ENCODE assay signal across 26 mouse cellular contexts in the genomic region with DNA sequence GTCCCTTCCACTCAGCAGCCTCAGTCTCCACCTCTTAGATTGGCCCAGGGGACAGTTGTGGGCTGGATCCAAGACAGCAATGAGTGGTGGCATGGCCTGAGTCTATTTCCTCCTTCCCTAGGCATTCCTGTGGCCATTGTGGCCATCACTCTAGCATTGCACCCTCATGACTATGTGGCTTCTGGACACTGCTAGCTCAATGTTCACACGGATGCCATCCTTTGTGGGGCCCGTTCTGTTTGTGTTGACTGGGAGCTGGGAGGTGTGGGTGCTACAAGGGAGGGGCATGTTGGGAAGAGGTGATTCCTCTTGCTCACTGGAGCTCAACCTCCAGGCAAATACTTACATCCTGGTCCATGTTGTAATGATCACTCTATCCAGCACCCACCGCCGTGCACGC. TPM values are rescaled to one million over a fixed set of nuclear protein-coding genes. Genes with fewer than 3 reads are reported as not detected.
DNase-seq lines count a peak whose midpoint lies in the region; ATAC-seq and TF ChIP-seq lines count a peak whose summit lies in the region.
"Had no signal": no experiment of that assay in that cellular context is flagged by ENCODE, and none has a peak within 500 bp of the region (broad histone marks: within the 10 kb centered on the region; RNA-seq: fewer than 3 reads in every experiment).

No protein-coding gene starts in this region.

- no peaks in the 10 kb centered on the region for H3K36me3 ChIP-seq in embryonic facial prominence, embryonic 13.5 days
- H3K36me3 ChIP-seq in embryonic facial prominence, embryonic 10.5 days (replicated peaks), result no peaks in the 10 kb centered on the region
- H3K36me3 ChIP-seq in myocyte (ENCODE audit: control insufficient read depth, insufficient read depth), result no peaks in the 10 kb centered on the region
- H3K36me3 ChIP-seq: embryonic facial prominence, embryonic 12.5 days; embryonic facial prominence, embryonic 15.5 days; forebrain, embryonic 10.5 days; forebrain, embryonic 12.5 days; G1E had no signal

- H3K9me3 ChIP-seq in embryonic facial prominence, embryonic 13.5 days, result no peaks in the 10 kb centered on the region
- H3K9me3 ChIP-seq in embryonic facial prominence, embryonic 10.5 days, result no peaks in the 10 kb centered on the region
- H3K9me3 ChIP-seq: embryonic facial prominence, embryonic 12.5 days; embryonic facial prominence, embryonic 15.5 days; forebrain, embryonic 10.5 days; forebrain, embryonic 12.5 days; G1E had no signal

- H3K4me3 ChIP-seq in embryonic facial prominence, embryonic 13.5 days, result no peak overlapping the region
- H3K4me3 ChIP-seq in embryonic facial prominence, embryonic 10.5 days, result no peak overlapping the region
- H3K4me3 ChIP-seq in myocyte, result no peak overlapping the region
- H3K4me3 ChIP-seq: embryonic facial prominence, embryonic 12.5 days; embryonic facial prominence, embryonic 15.5 days; erythroblast, embryonic 14.5 days; forebrain, embryonic 10.5 days; forebrain, embryonic 12.5 days had no signal

- H3ac ChIP-seq in myocyte (ENCODE audit: control insufficient read depth, insufficient read length), result no peak overlapping the region

- H3K27ac ChIP-seq in embryonic facial prominence, embryonic 13.5 days, result no peak overlapping the region
- no peak overlapping the region for H3K27ac ChIP-seq in embryonic facial prominence, embryonic 10.5 days (replicated peaks)
- H3K27ac ChIP-seq: embryonic facial prominence, embryonic 12.5 days; embryonic facial prominence, embryonic 15.5 days; forebrain, embryonic 10.5 days; forebrain, embryonic 12.5 days had no signal

- no peaks in the 10 kb centered on the region for H3K79me2 ChIP-seq in myocyte (ENCODE audit: control insufficient read depth, insufficient read depth)

- no peaks in the 10 kb centered on the region for H3K4me1 ChIP-seq in embryonic facial prominence, embryonic 13.5 days
- peaks cover 6% of the 10 kb centered on the region; the same call in 1 of the 2 replicates for H3K4me1 ChIP-seq in embryonic facial prominence, embryonic 10.5 days
- H3K4me1 ChIP-seq: embryonic facial prominence, embryonic 12.5 days; embryonic facial prominence, embryonic 15.5 days had no signal

- ATAC-seq in embryonic facial prominence, embryonic 13.5 days (ENCODE audit: insufficient number of reproducible peaks, insufficient read depth, low FRiP score, low TSS enrichment, low read depth), result 0 out of 2 replicates have a peak, but pooled peaks have one; percentile 12
- ATAC-seq: activated CD4-positive, CD25-positive, alpha-beta regulatory T cell, adult 4 months; CD4-positive, CD25-positive, alpha-beta regulatory T cell, adult 4 months; forebrain, embryonic 14.5 days; forebrain, embryonic 16.5 days had no signal

- no peak for DNase-seq in embryonic facial prominence, embryonic 10.5 days (ENCODE audit: low spot score)
- peak; percentile 77 for DNase-seq in 3T3-L1 (ENCODE audit: low read depth, low spot score)
- DNase-seq in Muller cell, postnatal 12 days (ENCODE audit: inconsistent ontology term), result peak; percentile 81
- no peak for DNase-seq in heart, adult 11 months
- DNase-seq in cerebellum, postnatal 10 days, result no peak
- no peak for DNase-seq in testis, postnatal 10 days (ENCODE audit: low spot score)
- DNase-seq: adrenal gland, adult 8-10 months; adrenal gland, postnatal 36 days; cerebellum, adult 11-12 months; cerebellum, adult 2 months; cerebellum, adult 9-10 months; cerebellum, postnatal 14 days; cerebellum, postnatal 36 days; embryo, embryonic 11 days had no signal

- 84% methylated on average over 5 of the region's 5 CpGs for WGBS in embryonic facial prominence, embryonic 13.5 days
- 93% methylated on average over 5 of the region's 5 CpGs for WGBS in embryonic facial prominence, embryonic 10.5 days

- no peak for TF ChIP-seq POLR2A in myocyte (IDR thresholded peaks at IDR 0.05; ENCODE audit: insufficient read length, low read depth)

- H3K27me3 ChIP-seq in embryonic facial prominence, embryonic 13.5 days, result 0 out of 2 replicates have a peak, but pooled peaks cover 1% of the 10 kb centered on the region
- peaks cover 20% of the 10 kb centered on the region for H3K27me3 ChIP-seq in embryonic facial prominence, embryonic 10.5 days (replicated peaks; ENCODE audit: low read depth, poor library complexity, severe bottlenecking)
- no peaks in the 10 kb centered on the region for H3K27me3 ChIP-seq in myocyte (ENCODE audit: control insufficient read depth, insufficient read depth, insufficient read length)
- H3K27me3 ChIP-seq: embryonic facial prominence, embryonic 12.5 days; embryonic facial prominence, embryonic 15.5 days had no signal

- H3K4me2 ChIP-seq in embryonic facial prominence, embryonic 13.5 days, result no peak overlapping the region
- peak overlapping the region; percentile 40 for H3K4me2 ChIP-seq in myocyte (ENCODE audit: low read depth)
- H3K4me2 ChIP-seq: embryonic facial prominence, embryonic 12.5 days; embryonic facial prominence, embryonic 15.5 days; forebrain, embryonic 12.5 days had no signal

- H3K9ac ChIP-seq in embryonic facial prominence, embryonic 13.5 days, result no peak overlapping the region
- H3K9ac ChIP-seq: embryonic facial prominence, embryonic 12.5 days; embryonic facial prominence, embryonic 15.5 days; forebrain, embryonic 12.5 days had no signal

TF ChIP-seq in myocyte, 11 proteins besides CTCF, POLR2A, EP300 and RAD21:
- TF ChIP-seq MYOD1 (IDR thresholded peaks at IDR 0.05; ENCODE audit: control insufficient read depth in 1 of 3, insufficient read length in 2 of 3, low read depth in 2 of 3) (no peak), CEBPB (IDR thresholded peaks at IDR 0.05; ENCODE audit: insufficient read depth, poor library complexity, severe bottlenecking) (0 out of 2 replicates have a peak, but pooled peaks have one; percentile 27)

RNA-seq across cellular contexts. Expression of a gene that starts 32.1 kb away (rescaled TPM):
- polyA plus RNA-seq in embryonic facial prominence, embryonic 13.5 days (2015; fragmentation: Nextera tagmentation; extraction: Ambion mirVana), result 0.07 and 0.11 TPM in 2 replicates
- polyA plus RNA-seq in embryonic facial prominence, embryonic 10.5 days (2016; fragmentation: Nextera tagmentation; extraction: Ambion mirVana), result 0.34 and 0.97 TPM in 2 replicates
- 0.05 TPM for polyA plus RNA-seq in myocyte (2012; fragmentation: generic; extraction: Trizol)
- polyA plus RNA-seq: activated CD4-positive, CD25-positive, alpha-beta regulatory T cell, adult 4 months; CD4-positive, CD25-positive, alpha-beta regulatory T cell, adult 4 months; cerebellum, adult 2 months; erythroblast, embryonic 14.5 days had no signal

RNA-seq across cellular contexts. Expression of a gene that starts 38.3 kb away (rescaled TPM):
- 261 and 274 TPM in 2 replicates for polyA plus RNA-seq in embryonic facial prominence, embryonic 13.5 days (2015; fragmentation: Nextera tagmentation; extraction: Ambion mirVana)
- 331 and 334 TPM in 2 replicates for polyA plus RNA-seq in embryonic facial prominence, embryonic 10.5 days (2016; fragmentation: Nextera tagmentation; extraction: Ambion mirVana)
- 411 TPM for polyA plus RNA-seq in myocyte (2012; fragmentation: generic; extraction: Trizol)

Comparison
In these comparisons a context has a peak if more than half of its experiments do, and no peak if none do; other contexts are left out.
1. DNase-seq: peak in 3T3-L1 (single experiment) and Muller cell, postnatal 12 days (single experiment); none in embryonic facial prominence, embryonic 10.5 days (single experiment), heart, adult 11 months (single experiment), cerebellum, postnatal 10 days (0 of 2) and testis, postnatal 10 days (single experiment).